Mouse (Mus musculus) liver, postnatal 0 days (tissue): Measurements from ENCODE around the gene Cyp2f2.

Experiments
- CTCF ChIP-seq: sonication (generic); IDR thresholded peaks from 2 replicates; pipeline ENCODE4 v1.5.1; 2016; ENCODE audit warnings: antibody characterized with exemption, low read depth
- EP300 ChIP-seq: IDR thresholded peaks from 2 replicates; pipeline ENCODE4 v1.6.1; 2016; ENCODE audit warnings: antibody characterized with exemption, low read depth, mild to moderate bottlenecking

- no peak for TF ChIP-seq EP300
- no peak for TF ChIP-seq CTCF
Observed at GRCm38 (mm10) chr7:27133757-27134156, 14.0 kb downstream of the Cyp2f2 start.
